Mouse (Mus musculus) layer of hippocampus, adult 8-10 months (tissue): ENCODE data around the gene Duxbl3. TPM values are rescaled to one million over a fixed set of nuclear protein-coding genes. Genes with fewer than 3 reads are reported as not detected.
"Not testable (repeated sequence)": the region's sequence is repeated elsewhere in the genome, so short reads cannot be mapped to it uniquely, and the experiment has no call there.

Experiments used
- DNase-seq, 2 experiments: peaks; one replicate each; pipeline ENCODE4 v3.0.0; 2022; ENCODE audit warnings: low spot score in 2 of 2
- total RNA-seq, 4 experiments: library from RNA; stranded (reverse); gene quantifications; 2 replicates each; pipeline ENCODE4 v1.2.4; 2022

The Duxbl3 gene
- total RNA-seq, result 1 to 10 TPM in 3 of 4 experiments, under 1 TPM in 1; 0.65 to 1.7 (median 1.5) TPM

DNA sequence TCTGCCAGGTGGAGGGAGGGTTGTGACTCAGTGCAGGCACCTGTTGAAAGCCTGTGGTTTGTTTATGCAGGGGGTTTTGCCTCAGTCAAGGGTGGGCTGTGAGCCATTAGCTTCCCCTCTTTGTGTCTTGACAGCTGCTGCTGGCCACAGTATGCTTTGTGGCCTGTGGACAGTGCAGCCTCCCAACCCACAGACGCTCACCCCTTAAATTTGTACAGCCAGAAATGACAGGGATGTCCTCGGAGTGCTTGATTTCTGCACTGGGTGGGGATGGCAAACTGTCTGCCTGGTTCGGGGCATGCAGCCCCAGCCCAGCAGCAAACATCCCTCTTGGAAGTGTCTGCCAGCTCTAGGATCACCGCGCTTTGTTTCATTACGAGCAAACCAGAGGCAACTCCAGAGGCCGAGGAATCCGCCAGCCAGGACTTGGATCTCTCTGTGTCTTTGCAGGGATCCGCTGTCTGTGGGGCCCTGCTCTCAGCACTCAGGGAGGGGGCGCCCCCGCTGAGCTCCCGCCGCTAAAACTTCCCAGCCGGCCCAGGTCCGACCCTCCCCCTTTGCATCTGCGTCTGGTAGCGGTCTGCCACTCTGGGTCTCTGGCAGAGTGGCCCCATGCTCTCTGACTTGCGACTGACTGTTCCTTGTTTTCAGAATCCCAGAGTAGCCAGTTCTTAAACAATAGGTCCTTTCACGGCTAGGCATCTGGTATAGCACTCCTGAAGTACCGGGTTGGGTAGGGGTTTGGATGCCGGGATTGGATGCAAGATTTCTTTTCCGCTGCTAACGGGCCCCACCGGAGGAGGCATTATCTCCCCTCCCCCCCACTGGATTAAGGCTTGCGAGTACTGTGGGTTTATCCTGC is at the start of gene Duxbl3:
Gene Duxbl3, plus strand, starts transcription at position 207 of the 862 bp plus-strand sequence.
- not testable (repeated sequence) for DNase-seq

DNA sequence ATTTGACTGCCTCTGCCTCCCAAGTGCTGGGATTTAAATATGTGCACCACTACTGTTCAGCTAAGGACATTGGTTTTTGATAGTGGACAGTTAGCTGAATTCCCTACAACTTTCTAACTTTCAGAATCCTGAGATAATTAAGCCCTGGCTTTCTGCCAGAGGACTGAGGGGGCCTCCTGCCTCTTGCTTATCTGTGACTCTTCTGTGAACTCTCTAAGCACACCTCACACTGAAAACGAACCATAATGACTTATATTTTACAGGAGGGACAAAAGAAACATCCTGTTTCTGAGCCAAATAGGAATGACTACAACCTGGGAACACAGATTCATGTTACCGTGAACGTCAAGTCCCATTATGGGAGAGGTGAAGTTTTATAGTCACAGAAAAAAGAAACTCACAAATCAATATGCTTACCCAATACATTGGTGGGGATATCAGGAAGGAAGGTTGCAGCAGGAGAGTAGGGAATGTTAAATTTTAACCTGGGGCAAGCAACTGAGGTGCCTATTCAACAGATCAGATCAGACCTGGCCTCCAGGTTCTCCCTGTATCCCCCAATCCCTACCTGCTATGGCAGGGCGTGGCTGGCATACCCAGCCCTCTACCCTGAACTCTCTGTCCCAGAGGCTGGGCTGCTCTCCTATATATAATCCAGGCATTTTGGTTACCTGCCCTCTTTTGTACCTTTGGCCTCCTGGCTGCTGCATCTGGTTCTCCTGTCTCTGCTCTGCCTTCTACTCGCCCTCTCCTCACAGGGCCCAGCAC is 41.3 kb upstream of the Duxbl3 start:
- DNase-seq, result not testable (repeated sequence)

DNA sequence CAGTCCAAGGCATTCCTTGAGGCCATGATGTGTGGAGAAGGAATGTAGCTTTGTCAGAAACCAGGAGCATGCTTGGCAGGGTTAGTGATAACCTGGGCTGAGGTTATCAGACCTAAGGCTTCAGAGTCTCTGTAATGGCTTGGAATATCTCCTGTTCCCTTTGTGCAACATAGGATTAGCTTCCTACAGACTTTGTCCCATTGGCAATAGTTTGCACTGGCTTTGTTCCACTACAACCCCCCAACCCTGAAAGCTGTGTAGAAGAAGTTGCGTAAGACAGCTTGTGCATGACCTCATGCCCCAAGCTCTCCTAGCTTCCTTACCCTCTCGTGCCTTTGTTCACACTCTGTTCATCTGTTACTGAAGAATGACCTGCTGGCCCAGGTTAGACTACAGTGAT is 20.6 kb upstream of the Duxbl3 start:
- DNase-seq, result not testable (repeated sequence)

DNA sequence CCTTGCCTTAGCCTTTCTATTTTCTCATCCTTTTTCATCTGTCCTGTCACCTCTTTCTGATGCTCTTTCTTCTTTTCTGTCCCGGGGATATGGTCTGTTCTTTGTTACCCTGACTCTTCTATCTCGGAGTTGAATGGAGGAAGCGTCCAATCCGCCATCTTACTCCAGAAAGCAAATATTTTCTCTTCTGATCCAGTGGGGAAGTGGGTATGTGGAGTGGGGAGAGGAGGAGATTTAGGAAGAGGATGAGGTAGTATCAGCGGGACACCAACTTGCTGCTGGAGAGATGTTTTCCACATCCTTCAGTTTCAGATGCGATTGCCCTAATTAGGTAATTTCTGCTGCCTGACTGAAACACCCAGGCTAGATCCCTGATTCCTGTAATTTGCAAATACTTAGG is 967 bp downstream of the Duxbl3 start:
- not testable (repeated sequence) for DNase-seq

DNA sequence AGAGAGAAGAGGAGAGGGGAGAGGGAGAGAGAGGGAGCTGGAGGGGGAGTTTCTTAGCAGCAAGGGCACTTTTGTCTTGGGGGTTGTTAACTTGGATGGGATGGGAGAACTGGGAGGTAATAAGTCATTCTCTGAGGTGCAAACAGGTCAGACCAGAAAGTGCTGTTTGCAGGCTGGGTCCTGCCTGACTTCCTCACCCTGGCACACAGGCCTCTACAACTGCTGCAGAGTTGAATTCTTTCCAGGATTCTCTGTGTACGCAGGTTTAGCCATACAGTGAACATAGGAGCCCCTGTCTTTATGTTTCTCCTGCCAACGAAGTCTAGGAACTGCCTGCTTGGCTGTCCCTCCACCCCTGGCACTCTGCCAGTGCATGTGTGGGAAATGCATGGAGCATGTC is 29.0 kb downstream of the Duxbl3 start:
- DNase-seq, result not testable (repeated sequence)

DNA sequence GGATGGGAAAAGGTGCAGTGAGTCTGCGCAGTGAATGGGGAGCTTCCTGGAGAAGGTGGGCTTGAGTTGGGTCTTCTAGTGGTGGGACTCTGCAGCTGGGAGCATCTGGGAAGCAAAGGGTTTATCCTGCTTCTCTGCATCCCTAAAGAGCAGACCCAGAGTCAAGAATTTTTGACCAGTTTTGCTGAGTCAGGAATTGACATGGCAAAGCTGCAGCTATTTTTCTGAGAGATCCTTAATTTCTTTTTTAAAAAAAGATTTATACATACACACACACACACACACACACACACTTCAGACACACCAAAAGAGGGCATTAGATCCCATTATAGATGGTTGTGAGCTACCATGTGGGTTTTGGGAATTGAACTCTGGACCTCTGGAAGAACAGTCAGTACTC is 36.1 kb downstream of the Duxbl3 start:
- no peak for DNase-seq

DNA sequence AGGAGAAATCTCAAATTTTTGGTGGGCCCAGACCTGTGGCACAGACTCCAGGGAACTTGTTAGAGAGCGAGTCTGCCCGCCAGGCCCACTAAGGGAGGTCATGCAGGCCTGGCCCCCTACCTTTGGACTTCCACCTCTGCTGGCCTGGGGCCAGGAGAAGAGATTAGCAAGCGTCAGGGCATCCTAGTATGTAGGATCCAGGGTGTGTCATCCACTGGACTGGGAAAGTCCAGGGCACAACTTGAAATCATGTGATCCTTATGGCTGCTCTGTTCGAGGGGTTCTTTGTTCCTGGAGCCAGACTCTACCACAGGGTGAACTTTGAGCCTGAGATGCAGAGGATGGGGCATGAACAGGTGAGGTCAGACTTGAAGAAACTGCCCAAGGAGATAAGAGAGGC is 39.3 kb downstream of the Duxbl3 start:
- DNase-seq, result no peak

DNA sequence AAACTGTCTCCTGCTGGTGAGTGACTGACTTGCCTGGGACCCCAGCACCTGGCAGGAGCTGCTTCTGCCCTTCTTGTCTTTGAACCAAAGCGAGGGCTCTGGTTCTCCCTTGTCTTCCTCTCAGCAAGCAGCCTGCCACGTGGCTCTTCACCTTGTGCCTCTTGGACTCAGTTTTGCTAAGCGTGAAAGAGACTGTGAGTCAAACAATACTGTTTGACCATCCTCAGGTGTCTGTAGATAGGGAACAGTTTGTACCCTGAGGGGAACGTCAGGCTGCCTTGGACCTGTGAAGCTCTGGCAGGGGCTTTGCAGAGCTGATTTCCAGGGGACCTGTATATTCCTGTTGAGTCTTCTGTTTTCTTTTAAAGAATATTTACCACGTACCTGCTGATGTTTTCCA is 39.7 kb downstream of the Duxbl3 start:
- DNase-seq, result no peak

DNA sequence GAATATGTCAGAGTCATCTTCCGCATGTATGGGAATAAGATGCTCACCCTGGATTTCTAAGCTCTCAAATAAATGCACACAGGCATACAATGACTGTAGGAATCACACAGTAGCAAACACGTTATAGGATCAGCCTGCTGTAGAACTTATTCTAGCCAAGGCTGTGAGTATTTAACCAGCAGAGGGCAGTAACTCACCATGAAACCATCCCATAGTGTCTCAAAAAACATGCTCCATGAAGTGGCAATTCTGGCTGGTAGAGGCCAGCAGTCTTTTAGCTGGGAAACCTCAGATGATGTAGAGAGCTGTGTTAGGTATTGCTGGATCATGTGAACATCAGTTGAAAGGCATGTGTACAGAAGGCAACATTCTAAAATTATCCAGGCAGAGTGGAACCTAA is 45.3 kb downstream of the Duxbl3 start:
- peak; percentile 57 to 65 for DNase-seq

DNA sequence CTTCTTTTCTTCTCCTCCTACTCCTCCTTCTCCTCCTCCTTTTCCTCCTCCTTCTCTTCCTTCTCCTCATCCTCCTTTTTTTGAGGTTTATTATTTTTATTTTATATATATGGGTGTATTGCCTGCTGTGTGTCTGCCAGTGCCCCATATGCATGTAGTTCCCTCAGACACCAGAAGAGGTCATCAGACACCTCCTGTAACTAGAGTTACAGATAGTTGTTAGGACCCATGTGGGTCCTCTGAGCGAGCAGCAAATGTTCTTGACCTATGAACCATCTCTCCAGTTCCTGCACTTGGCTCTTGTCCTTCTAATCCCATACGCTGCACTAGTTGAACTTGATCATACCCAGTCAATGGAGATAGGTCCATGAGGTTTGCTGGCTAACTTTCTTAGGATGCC is 48.3 kb downstream of the Duxbl3 start:
- no peak for DNase-seq

DNA sequence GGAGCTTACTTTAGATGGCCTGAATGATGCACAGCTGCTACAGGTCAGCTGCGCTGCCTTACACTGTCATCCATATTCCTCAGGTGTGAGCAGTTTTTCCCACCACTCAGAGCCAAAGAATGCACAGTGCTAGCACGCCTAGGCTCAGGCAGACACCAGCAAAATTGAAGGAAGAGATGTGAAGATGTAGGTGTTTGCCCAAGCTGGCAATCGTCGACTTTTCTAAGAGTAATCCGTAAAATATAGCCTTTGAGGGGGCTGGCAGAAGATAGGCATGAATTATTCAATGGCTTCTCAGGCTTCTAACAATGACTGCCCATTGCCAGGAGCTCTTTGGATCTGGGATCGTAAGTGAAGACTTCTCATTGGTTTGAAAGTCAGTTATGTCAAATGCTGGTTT is 51.1 kb downstream of the Duxbl3 start:
- no peak for DNase-seq

DNA sequence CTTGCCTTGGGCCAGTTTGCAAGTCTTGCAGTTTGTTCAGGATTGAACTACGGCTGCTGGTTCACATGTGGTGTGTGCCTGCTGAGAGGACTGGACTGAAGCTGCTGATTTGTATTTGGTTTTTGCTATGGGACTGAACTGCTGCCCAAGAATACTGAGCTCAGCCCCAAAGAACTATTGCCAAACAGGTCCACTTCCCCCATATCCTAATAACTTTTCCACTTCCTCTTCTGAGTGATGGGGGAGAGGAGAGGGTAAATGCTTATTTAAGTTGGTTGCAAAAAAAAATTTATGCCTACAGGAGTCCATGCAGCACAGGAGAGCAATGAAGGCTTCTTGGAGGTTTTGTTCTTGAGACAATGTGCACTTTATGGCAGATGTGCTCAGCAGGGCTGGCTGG is 51.7 kb downstream of the Duxbl3 start:
- no peak for DNase-seq

DNA sequence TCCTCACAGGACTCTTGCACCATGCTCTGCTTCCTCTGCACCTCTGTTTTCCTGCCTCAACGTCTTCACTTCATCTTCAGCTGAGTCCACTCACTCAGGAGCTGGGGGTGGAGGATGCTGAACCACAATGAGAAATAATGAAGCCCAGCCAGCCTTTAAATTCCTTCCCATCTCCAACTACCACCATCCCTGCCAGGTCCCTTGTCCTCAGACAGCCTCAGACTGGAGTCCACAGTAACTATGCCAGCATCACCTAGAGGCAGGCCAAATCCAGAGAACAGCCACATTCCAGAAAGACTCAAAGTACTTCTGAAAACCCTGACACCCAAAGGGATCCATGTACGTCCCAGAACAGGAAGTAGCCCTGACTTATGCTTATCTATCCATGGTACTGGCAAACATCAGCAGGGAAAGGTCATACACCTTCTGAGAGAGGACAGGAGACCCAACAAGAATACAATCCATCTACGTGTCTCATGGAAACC is 58.5 kb downstream of the Duxbl3 start:
- no peak for DNase-seq

Other genes with a start within 250 kb of the Duxbl3 start
- gene Gm9780, start 215.3 kb upstream of the Duxbl3 start, total RNA-seq, result 1 to 10 TPM; 1.0 to 4.5 (median 2.6) TPM
- 10 to 100 TPM; 26.6 to 33.5 (median 30.2) TPM for gene Tmem254c, start 190.6 kb upstream of the Duxbl3 start, total RNA-seq
- gene Cphx2, start 176.4 kb upstream of the Duxbl3 start, total RNA-seq, result not detected
- gene Cphx3, start 175.7 kb upstream of the Duxbl3 start, total RNA-seq, result not detected
- gene Duxbl2, start 139.6 kb upstream of the Duxbl3 start, total RNA-seq, result 1 to 10 TPM in 1 of 4 experiments, under 1 TPM in 1, not detected in 2; 0.38 to 1.1 TPM
- gene Plac9b, start 75.5 kb upstream of the Duxbl3 start, total RNA-seq, result 1 to 10 TPM; 1.6 to 7.7 (median 3.5) TPM
- 10 to 100 TPM in 1 of 4 experiments, 1 to 10 TPM in 3; 1.5 to 13.3 (median 6.6) TPM for gene Tmem254b, start 50.9 kb upstream of the Duxbl3 start, total RNA-seq